In the genomic region with DNA sequence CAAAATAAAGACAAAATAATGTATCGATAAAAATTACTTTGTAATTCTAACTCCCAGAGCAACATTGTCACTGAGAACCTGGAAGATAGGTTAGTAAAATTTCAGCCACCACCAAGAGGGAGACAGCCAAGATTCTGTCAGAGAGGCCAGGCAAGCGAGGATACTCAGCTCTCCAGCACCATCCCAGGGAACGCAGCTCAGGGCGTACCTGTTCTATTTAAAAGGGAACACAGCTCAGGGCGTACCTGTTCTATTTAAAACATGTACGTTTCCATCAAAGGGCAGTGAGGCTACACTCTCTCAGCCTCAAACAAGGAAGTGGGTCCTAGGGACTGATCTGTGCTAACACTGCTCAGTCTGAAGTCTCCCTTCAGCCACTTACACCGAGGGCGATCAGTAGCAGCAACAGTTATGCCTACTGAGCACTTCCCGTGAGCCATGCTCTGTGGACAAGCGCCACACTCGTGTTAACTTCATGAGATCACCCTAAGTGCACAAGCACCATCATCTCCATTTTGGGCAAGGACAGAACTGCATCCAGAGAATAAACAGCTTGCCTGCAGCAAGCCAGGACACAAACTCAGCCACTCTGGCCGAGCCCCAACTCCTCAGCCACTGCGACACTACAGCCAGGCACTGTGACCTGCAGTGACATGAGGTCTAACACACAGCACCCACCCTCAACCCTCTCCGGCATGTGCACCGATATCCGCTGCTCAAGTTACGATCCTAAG, we compare ENCODE assay signal across 8 mouse cellular contexts. TPM values are rescaled to one million over a fixed set of nuclear protein-coding genes. Genes with fewer than 3 reads are reported as not detected.
A peak's percentile ranks its signal among the peaks of the same experiment; 100 is the strongest.
DNase-seq lines count a peak whose midpoint lies in the region; ATAC-seq and TF ChIP-seq lines count a peak whose summit lies in the region.

No protein-coding gene starts in this region.

- no peaks in the 10 kb centered on the region; the same call in 1 of the 2 replicates for H3K4me1 ChIP-seq in heart, embryonic 11.5 days (ENCODE audit: control insufficient read depth, insufficient read depth, low read length)
- peaks cover 13% of the 10 kb centered on the region; the same call in 1 of the 2 replicates for H3K4me1 ChIP-seq in neural tube, embryonic 12.5 days
- peaks cover 14% of the 10 kb centered on the region for H3K4me1 ChIP-seq in intestine, embryonic 15.5 days (replicated peaks)
- 0 out of 2 replicates have a peak, but pooled peaks cover 7% of the 10 kb centered on the region for H3K4me1 ChIP-seq in stomach, postnatal 0 days (replicated peaks; ENCODE audit: control insufficient read depth, insufficient read depth)

- peaks cover 3% of the 10 kb centered on the region; the same call in 1 of the 2 replicates for H3K27me3 ChIP-seq in heart, embryonic 11.5 days (ENCODE audit: control insufficient read depth, insufficient read depth, low read length)
- H3K27me3 ChIP-seq in neural tube, embryonic 12.5 days (replicated peaks): no peaks in the 10 kb centered on the region
- H3K27me3 ChIP-seq in intestine, embryonic 15.5 days (replicated peaks): no peaks in the 10 kb centered on the region
- no peaks in the 10 kb centered on the region for H3K27me3 ChIP-seq in stomach, postnatal 0 days (ENCODE audit: control insufficient read depth, insufficient read depth, low read length)

- no peak overlapping the region for H3K9ac ChIP-seq in heart, embryonic 11.5 days (ENCODE audit: low read depth, low read length)
- no peak overlapping the region; the same call in 1 of the 2 replicates for H3K9ac ChIP-seq in neural tube, embryonic 12.5 days
- 0 out of 2 replicates have a peak overlapping the region, but pooled peaks have one; percentile 11 for H3K9ac ChIP-seq in intestine, embryonic 15.5 days
- no peak overlapping the region for H3K9ac ChIP-seq in stomach, postnatal 0 days (ENCODE audit: low read length)

- WGBS in heart, embryonic 11.5 days (ENCODE audit: insufficient replicate concordance): 69% methylated on average over 17 of the region's 17 CpGs
- 77% methylated on average over 17 of the region's 17 CpGs for WGBS in neural tube, embryonic 12.5 days
- WGBS in intestine, embryonic 15.5 days: 50% methylated on average over 17 of the region's 17 CpGs
- WGBS in stomach, postnatal 0 days: 47% methylated on average over 17 of the region's 17 CpGs

- no peak for ATAC-seq in heart, embryonic 11.5 days (replicated peaks; ENCODE audit: insufficient number of reproducible peaks, low FRiP score, low TSS enrichment)
- ATAC-seq in neural tube, embryonic 12.5 days (ENCODE audit: low FRiP score, low read depth): no peak
- ATAC-seq in intestine, embryonic 15.5 days: no peak
- ATAC-seq in stomach, postnatal 0 days (ENCODE audit: low FRiP score, low TSS enrichment): no peak

- no peak for TF ChIP-seq EP300 in stomach, postnatal 0 days (optimal IDR thresholded peaks at IDR 0.05)

- no peaks in the 10 kb centered on the region for H3K36me3 ChIP-seq in heart, embryonic 11.5 days (ENCODE audit: control insufficient read depth, insufficient read depth, low read length)
- no peaks in the 10 kb centered on the region for H3K36me3 ChIP-seq in neural tube, embryonic 12.5 days
- no peaks in the 10 kb centered on the region for H3K36me3 ChIP-seq in intestine, embryonic 15.5 days
- no peaks in the 10 kb centered on the region for H3K36me3 ChIP-seq in stomach, postnatal 0 days (ENCODE audit: control insufficient read depth, insufficient read depth, low read length)

- no peaks in the 10 kb centered on the region for H3K9me3 ChIP-seq in heart, embryonic 11.5 days (replicated peaks; ENCODE audit: control insufficient read depth, low read length)
- H3K9me3 ChIP-seq in neural tube, embryonic 12.5 days: no peaks in the 10 kb centered on the region
- no peaks in the 10 kb centered on the region for H3K9me3 ChIP-seq in intestine, embryonic 15.5 days
- no peaks in the 10 kb centered on the region for H3K9me3 ChIP-seq in stomach, postnatal 0 days (ENCODE audit: control insufficient read depth, low read length)

- H3K4me2 ChIP-seq in heart, embryonic 11.5 days: peak overlapping the region; percentile 35; the same call in 1 of the 2 replicates
- peak overlapping the region; percentile 91 for H3K4me2 ChIP-seq in neural tube, embryonic 12.5 days (replicated peaks)
- peak overlapping the region; percentile 90 for H3K4me2 ChIP-seq in intestine, embryonic 15.5 days (replicated peaks)
- H3K4me2 ChIP-seq in stomach, postnatal 0 days (replicated peaks; ENCODE audit: low read depth): peak overlapping the region; percentile 92

- H3K27ac ChIP-seq in heart, embryonic 11.5 days (ENCODE audit: low read depth, low read length): no peak overlapping the region
- H3K27ac ChIP-seq in neural tube, embryonic 12.5 days: no peak overlapping the region
- no peak overlapping the region for H3K27ac ChIP-seq in intestine, embryonic 15.5 days
- no peak overlapping the region for H3K27ac ChIP-seq in stomach, postnatal 0 days (replicated peaks)

- TF ChIP-seq CTCF in stomach, postnatal 0 days (IDR thresholded peaks at IDR 0.05; ENCODE audit: low read depth): no peak

- no peak for DNase-seq in heart, postnatal 4 days
- no peak for DNase-seq in neural tube, embryonic 10.5 days (ENCODE audit: extremely low spot score, low spot score)
- DNase-seq in stomach, postnatal 0 days (ENCODE audit: low spot score): no peak
- DNase-seq in urinary bladder, adult 18-20 months (ENCODE audit: low spot score in 2 of 2): no peak
- no peak for DNase-seq in thymus, postnatal 25 days

- H3K4me3 ChIP-seq in heart, embryonic 11.5 days (ENCODE audit: low read depth, low read length): no peak overlapping the region
- no peak overlapping the region; the same call in 1 of the 2 replicates for H3K4me3 ChIP-seq in neural tube, embryonic 12.5 days
- peak overlapping the region; percentile 1; the same call in 1 of the 2 replicates for H3K4me3 ChIP-seq in intestine, embryonic 15.5 days (replicated peaks)
- H3K4me3 ChIP-seq in stomach, postnatal 0 days (ENCODE audit: low read depth, low read length): no peak overlapping the region

RNA-seq across cellular contexts. Expression of gene Agtpbp1, which starts 30.1 kb away (rescaled TPM):
- polyA plus RNA-seq in heart, embryonic 11.5 days (2014; fragmentation: Nextera tagmentation; extraction: Ambion mirVana): 13.7 and 14.7 TPM in 2 replicates
- 10 to 100 TPM; 38.2 to 38.7 TPM for total RNA-seq in heart, postnatal 4 days (2021)
- 37.3 and 44.7 TPM in 2 replicates for polyA plus RNA-seq in neural tube, embryonic 12.5 days (2016; fragmentation: Nextera tagmentation; extraction: Ambion mirVana)
- 15.7 and 15.8 TPM in 2 replicates for polyA plus RNA-seq in intestine, embryonic 15.5 days (2015; fragmentation: Nextera tagmentation; extraction: Ambion mirVana)
- polyA plus RNA-seq in stomach, postnatal 0 days (2015; fragmentation: Nextera tagmentation; extraction: Ambion mirVana): 10.2 and 12.4 TPM in 2 replicates

RNA-seq across cellular contexts. Expression of gene Naa35, which starts 30.1 kb away (rescaled TPM):
- 67.0 and 68.4 TPM in 2 replicates for polyA plus RNA-seq in heart, embryonic 11.5 days (2014; fragmentation: Nextera tagmentation; extraction: Ambion mirVana)
- 10 to 100 TPM; 81.9 to 98.9 TPM for total RNA-seq in heart, postnatal 4 days (2021)
- polyA plus RNA-seq in neural tube, embryonic 12.5 days (2016; fragmentation: Nextera tagmentation; extraction: Ambion mirVana): 125 and 128 TPM in 2 replicates
- polyA plus RNA-seq in intestine, embryonic 15.5 days (2015; fragmentation: Nextera tagmentation; extraction: Ambion mirVana): 67.4 and 70.6 TPM in 2 replicates
- 58.8 and 63.2 TPM in 2 replicates for polyA plus RNA-seq in stomach, postnatal 0 days (2015; fragmentation: Nextera tagmentation; extraction: Ambion mirVana)

Comparison
In these comparisons a context has a peak if more than half of its experiments do, and no peak if none do; other contexts are left out.
1. H3K4me2 ChIP-seq: peak in every context shown above with its lines; median percentile 92 in stomach, postnatal 0 days; 91 in neural tube, embryonic 12.5 days; 90 in intestine, embryonic 15.5 days; 35 in heart, embryonic 11.5 days.